Mouse (Mus musculus) heart, adult 2 months (tissue): ENCODE measurements around the gene Zbtb9. TPM values are rescaled to one million over a fixed set of nuclear protein-coding genes. Genes with fewer than 3 reads are reported as not detected.
A peak's percentile ranks its signal among the peaks of the same experiment; 100 is the strongest.

Experiments used
- DNase-seq, 2 experiments: peaks; one replicate each; pipeline ENCODE4 v3.0.0; 2021
- H3K27ac ChIP-seq: fragments of 200-600 bp; 2 replicates; pipeline ENCODE4 v1.8.1; 2022
- H3K27me3 ChIP-seq: fragments of 200-500 bp; 2 replicates; pipeline ENCODE4 v1.6.1; 2012; ENCODE audit warnings: mild to moderate bottlenecking, low read length, inconsistent platforms, mixed read lengths; ENCODE audit not compliant: control insufficient read depth, insufficient read depth
- H3K36me3 ChIP-seq: fragments of 200-500 bp; 2 replicates; pipeline ENCODE4 v1.6.1; 2012; ENCODE audit warnings: low read length, inconsistent platforms; ENCODE audit not compliant: control insufficient read depth, insufficient read depth
- H3K4me1 ChIP-seq: fragments of 200-500 bp; 2 replicates; pipeline ENCODE4 v1.6.1; 2011; ENCODE audit warnings: low read length; ENCODE audit not compliant: control insufficient read depth, insufficient read depth
- H3K4me3 ChIP-seq: fragments of 200-600 bp; 2 replicates; pipeline ENCODE4 v1.8.1; 2022
- H3K79me2 ChIP-seq: fragments of 200-500 bp; replicated peaks from 2 replicates; pipeline ENCODE4 v1.6.1; 2012; ENCODE audit warnings: mild to moderate bottlenecking, inconsistent platforms, low read length, moderate library complexity, mixed read lengths; ENCODE audit not compliant: control insufficient read depth, insufficient read depth
- H3K9ac ChIP-seq: fragments of 200-500 bp; 2 replicates; pipeline ENCODE4 v1.6.1; 2012; ENCODE audit warnings: low read depth, mild to moderate bottlenecking, control low read depth, inconsistent platforms, low read length, mixed read lengths
- CTCF ChIP-seq: fragments of 200-600 bp; IDR thresholded peaks from 2 replicates; pipeline ENCODE4 v1.8.1; 2022; ENCODE audit warnings: antibody characterized with exemption, mild to moderate bottlenecking, moderate library complexity
- EP300 ChIP-seq: fragments of 200-500 bp; IDR thresholded peaks from 2 replicates; pipeline ENCODE4 v1.6.1; 2011; ENCODE audit warnings: low read depth, low read length, control low read depth; ENCODE audit not compliant: insufficient read depth
- POLR2A ChIP-seq: fragments of 200-500 bp; IDR thresholded peaks from 2 replicates; pipeline ENCODE4 v1.6.1; 2011; ENCODE audit warnings: mild to moderate bottlenecking, low read depth, low read length, control low read depth; ENCODE audit not compliant: insufficient read depth
- WGBS: fragments of 180-500 bp; shearing (Covaris S2); methylation state at CpG from one replicate; pipeline ENCODE4 v1.1.7; 2018; 5-methylcytosine and 5-hydroxymethylcytosine counted together
- intact Hi-C: fragments of 180-260 bp; cut with DNase I; formaldehyde crosslinking; loops from one replicate; pipeline ENCODE4 v1.15.1; 2025
- polyA plus RNA-seq: library from polyadenylated mRNA; depleted of rRNA; stranded (reverse); fragments of >200 nt; gene quantifications from 2 replicates; pipeline ENCODE4 v1.2.3, GENCODE M21; 2012
- total RNA-seq, 2 experiments: library from RNA; stranded (reverse); gene quantifications; 2 replicates each; pipeline ENCODE4 v1.2.3; 2021

Gene Zbtb9
- total and polyA plus RNA-seq, 3 experiments: 1.5 to 3.5 (median 2.4) TPM

GRCm38 (mm10) chr17:27004431-27004830, 31.5 kb downstream of the Zbtb9 start:
- no peaks in the 10 kb centered on the region for H3K4me1 ChIP-seq
- 35% methylated on average over 9 of the region's 9 CpGs for WGBS
- H3K9ac ChIP-seq: no peak overlapping the region
- no peaks in the 10 kb centered on the region for H3K36me3 ChIP-seq
- DNase-seq: peak in 1 of 2 experiments; percentile 74
- no peaks in the 10 kb centered on the region for H3K27me3 ChIP-seq
- TF ChIP-seq POLR2A (no peak), EP300 (no peak), CTCF (peak; percentile 91)
- no peak overlapping the region for H3K27ac ChIP-seq
- H3K4me3 ChIP-seq: no peak overlapping the region
- intact Hi-C loops: loop anchor here (2.0 kb wide), 1 partner anchor 22 kb away; no protein-coding TSS in a partner anchor
- H3K79me2 ChIP-seq: no peaks in the 10 kb centered on the region

GRCm38 (mm10) chr17:27004903-27005485, 32.0 kb downstream of the Zbtb9 start:
- Histone ChIP-seq H3K9ac (no peak overlapping the region), H3K4me1 (no peaks in the 10 kb centered on the region), H3K27ac (no peak overlapping the region), H3K4me3 (no peak overlapping the region), H3K36me3 (no peaks in the 10 kb centered on the region), H3K79me2 (no peaks in the 10 kb centered on the region), H3K27me3 (no peaks in the 10 kb centered on the region)
- 39% methylated on average over 19 of the region's 19 CpGs for WGBS
- no peak for TF ChIP-seq CTCF
- no peak for TF ChIP-seq EP300
- TF ChIP-seq POLR2A: no peak
- no peak for DNase-seq
- intact Hi-C loops: loop anchor here (2.0 kb wide), 1 partner anchor 22 kb away; no protein-coding TSS in a partner anchor

- Histone ChIP-seq H3K9ac (no peak overlapping the region), H3K4me3 (no peak overlapping the region), H3K4me1 (no peaks in the 10 kb centered on the region), H3K27me3 (no peaks in the 10 kb centered on the region), H3K36me3 (no peaks in the 10 kb centered on the region), H3K27ac (no peak overlapping the region), H3K79me2 (no peaks in the 10 kb centered on the region)
- intact Hi-C loops: loop anchor here (2.0 kb wide), 1 partner anchor 21 kb away; no protein-coding TSS in a partner anchor
- 34% methylated on average over 11 of the region's 11 CpGs for WGBS
- no peak for DNase-seq
- no peak for TF ChIP-seq POLR2A
- TF ChIP-seq EP300: no peak
- no peak for TF ChIP-seq CTCF
These were observed 32.7 kb downstream of the Zbtb9 start for GRCm38 (mm10) chr17:27005644-27006043.

GRCm38 (mm10) chr17:27008277-27008676, 35.3 kb downstream of the Zbtb9 start:
- no peaks in the 10 kb centered on the region for H3K27me3 ChIP-seq
- H3K36me3 ChIP-seq: no peaks in the 10 kb centered on the region
- DNase-seq: no peak
- no peaks in the 10 kb centered on the region for H3K79me2 ChIP-seq
- TF ChIP-seq CTCF (no peak), POLR2A (no peak), EP300 (no peak)
- H3K27ac ChIP-seq: no peak overlapping the region
- 66% methylated on average over 2 of the region's 2 CpGs for WGBS
- H3K4me3 ChIP-seq: no peak overlapping the region
- no peak overlapping the region for H3K9ac ChIP-seq
- intact Hi-C loops: no loop called here
- no peaks in the 10 kb centered on the region for H3K4me1 ChIP-seq

GRCm38 (mm10) chr17:27011167-27011566, 38.2 kb downstream of the Zbtb9 start:
- no peaks in the 10 kb centered on the region for H3K27me3 ChIP-seq
- 86% methylated on average over 10 of the region's 10 CpGs for whole genome bisulfite sequencing
- intact Hi-C loops: no loop called here
- H3K79me2 ChIP-seq: no peaks in the 10 kb centered on the region
- no peak overlapping the region for H3K4me3 ChIP-seq
- no peak for DNase-seq
- H3K9ac ChIP-seq: no peak overlapping the region
- no peaks in the 10 kb centered on the region for H3K36me3 ChIP-seq
- no peak for TF ChIP-seq EP300
- TF ChIP-seq CTCF: no peak
- TF ChIP-seq POLR2A: no peak
- H3K27ac ChIP-seq: no peak overlapping the region
- H3K4me1 ChIP-seq: no peaks in the 10 kb centered on the region

GRCm38 (mm10) chr17:27011998-27012672, 39.2 kb downstream of the Zbtb9 start:
- Histone ChIP-seq H3K27me3 (no peaks in the 10 kb centered on the region), H3K4me3 (no peak overlapping the region), H3K4me1 (no peaks in the 10 kb centered on the region), H3K9ac (no peak overlapping the region), H3K36me3 (no peaks in the 10 kb centered on the region), H3K27ac (no peak overlapping the region), H3K79me2 (no peaks in the 10 kb centered on the region)
- TF ChIP-seq EP300 (no peak), POLR2A (no peak), CTCF (no peak)
- DNase-seq: peak in 1 of 2 experiments; percentile 49
- intact Hi-C loops: no loop called here
- 49% methylated on average over 14 of the region's 14 CpGs for WGBS
